Mouse (Mus musculus): ENCODE data around the gene Gm45021. TPM values are rescaled to one million over a fixed set of nuclear protein-coding genes. Genes with fewer than 3 reads are reported as not detected.
A peak's percentile ranks its signal among the peaks of the same experiment; 100 is the strongest.

Gene Gm45021
- polyA plus RNA-seq, 1 experiment from 2014 or later: not detected

DNA sequence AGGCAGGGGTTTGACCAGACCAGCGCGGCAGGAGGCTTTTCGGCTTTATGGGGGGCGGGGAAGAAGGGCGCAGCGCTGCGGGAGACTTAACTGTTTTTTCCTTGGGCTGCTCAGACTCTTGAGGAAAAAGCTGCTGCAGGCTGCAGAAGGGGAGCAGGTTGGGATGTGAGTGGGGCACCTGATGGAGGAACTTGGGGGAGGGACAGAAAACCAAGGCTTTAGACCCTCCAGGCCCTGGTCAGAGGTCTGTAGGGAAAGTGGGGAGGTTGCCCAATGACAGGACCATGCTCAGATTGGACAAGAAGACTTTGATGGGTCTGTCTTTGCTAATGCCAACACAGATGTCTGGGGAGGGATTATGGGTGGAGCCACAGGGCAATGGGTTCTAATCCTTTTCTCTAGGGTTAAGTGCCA, 38.1 kb downstream of the Gm45021 start:
- CTCF ChIA-PET: interaction anchor here (1.7 to 2.0 kb wide), 2 partner anchors 12 to 25 kb away, joined by 3 to 7 read pairs; no protein-coding TSS in a partner anchor
- in situ Hi-C loops (cut with MboI; ENCODE audit: low pct_unique_long_range_greater_than_20kb): loop anchor here (5.0 kb wide), 1 partner anchor 90 kb away; the partner anchor contains the start of gene Atp6v0e2
- TF ChIP-seq CTCF (IDR thresholded peaks at IDR 0.05): no peak
- ATAC-seq: peak; percentile 2
- DNase-seq (ENCODE audit: low read depth, low spot score): no peak
- no peaks in the 10 kb centered on the region for H3K27me3 ChIP-seq
- POLR2A ChIA-PET: interaction anchor here (0.5 to 4.5 kb wide), 10 partner anchors 9 to 330 kb away, joined by 3 to 24 read pairs (median 4); partner anchors contain the start of genes Gm44965, Repin1 and Zfp775

DNA sequence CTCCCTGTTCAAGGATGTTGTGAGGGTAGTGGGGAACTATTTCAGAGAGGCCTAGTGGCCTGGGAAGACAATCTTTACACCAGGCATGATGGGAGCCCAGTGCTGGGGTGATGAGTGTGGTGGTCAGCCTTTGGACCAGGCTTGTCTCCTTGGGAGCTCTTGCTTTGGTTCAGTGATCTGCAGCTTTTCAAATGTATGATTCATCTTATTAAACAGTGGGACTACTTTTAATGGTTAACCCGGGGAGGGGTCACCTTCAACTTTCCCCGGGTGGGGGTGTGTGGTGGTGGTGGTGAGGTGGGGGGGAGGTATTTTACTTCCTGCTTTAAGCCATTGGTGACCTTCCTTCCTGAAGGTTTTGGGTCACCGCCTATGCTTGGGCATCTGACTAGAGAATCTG, 39.0 kb downstream of the Gm45021 start:
- in situ Hi-C loops (cut with MboI; ENCODE audit: low pct_unique_long_range_greater_than_20kb): loop anchor here (5.0 kb wide), 1 partner anchor 91 kb away; the partner anchor contains the start of gene Atp6v0e2
- no peaks in the 10 kb centered on the region for H3K27me3 ChIP-seq
- ATAC-seq (peak; percentile 28), DNase-seq (ENCODE audit: low read depth, low spot score) (peak; percentile 79)
- POLR2A ChIA-PET: interaction anchor here (0.5 to 4.5 kb wide), 7 partner anchors 9 to 56 kb away, joined by 3 to 24 read pairs (median 5); partner anchors contain the start of genes Gm44965, Repin1 and Zfp775
- TF ChIP-seq CTCF (IDR thresholded peaks at IDR 0.05): no peak
- CTCF ChIA-PET: interaction anchor here (0.9 to 2.8 kb wide), 6 partner anchors 11 to 60 kb away, joined by 3 to 10 read pairs (median 4); partner anchors contain the start of gene Gimap8

DNA sequence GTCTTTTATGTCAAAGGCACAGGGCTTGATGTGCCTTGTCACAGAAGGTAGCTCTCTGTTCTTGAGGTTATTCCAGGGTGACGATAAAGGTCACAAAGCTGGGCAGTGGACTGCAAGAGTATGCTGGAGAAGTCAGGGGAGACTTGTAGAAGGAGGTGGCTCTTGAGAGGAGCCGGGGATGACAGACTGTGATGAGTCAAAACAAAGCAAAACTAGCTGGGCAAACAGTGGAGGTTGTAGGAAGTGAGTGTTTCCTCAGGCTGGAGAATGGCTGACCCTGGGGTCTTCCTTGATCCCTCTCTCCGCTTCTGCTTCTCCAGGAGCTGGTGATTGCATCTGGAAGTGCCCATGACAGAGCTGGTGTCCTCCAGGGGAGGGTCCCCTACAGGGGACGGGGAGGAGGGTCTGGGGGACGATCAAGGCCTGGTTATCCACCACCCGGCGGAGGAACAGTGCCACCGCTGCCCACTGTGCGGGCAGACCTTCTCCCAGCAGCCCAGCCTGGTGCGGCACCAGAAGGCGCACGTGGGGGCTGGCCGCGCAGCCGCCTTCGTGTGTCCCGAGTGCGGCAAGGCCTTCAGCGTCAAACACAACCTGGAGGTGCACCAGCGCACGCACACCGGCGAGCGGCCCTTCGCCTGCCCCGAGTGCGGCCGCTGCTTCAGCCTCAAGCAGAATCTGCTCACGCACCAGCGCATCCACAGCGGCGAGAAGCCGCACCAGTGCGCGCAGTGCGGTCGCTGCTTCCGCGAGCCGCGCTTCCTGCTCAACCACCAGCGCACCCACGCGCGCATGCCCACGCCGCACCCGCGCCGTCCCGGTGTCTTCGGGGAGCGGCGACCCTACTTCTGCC, 39.6 kb downstream of the Gm45021 start:
- CTCF ChIA-PET: interaction anchor here (0.9 to 2.8 kb wide), 5 partner anchors 11 to 61 kb away, joined by 3 to 10 read pairs (median 4); partner anchors contain the start of gene Gimap8
- ATAC-seq (peak; percentile 33), DNase-seq (ENCODE audit: low read depth, low spot score) (no peak)
- no peaks in the 10 kb centered on the region for H3K27me3 ChIP-seq
- POLR2A ChIA-PET: interaction anchor here (0.5 to 4.5 kb wide), 7 partner anchors 8 to 222 kb away, joined by 3 to 24 read pairs (median 3); partner anchors contain the start of genes Gm44965 and Repin1
- TF ChIP-seq CTCF (IDR thresholded peaks at IDR 0.05): no peak
- in situ Hi-C loops (cut with MboI; ENCODE audit: low pct_unique_long_range_greater_than_20kb): loop anchor here (5.0 kb wide), 1 partner anchor 92 kb away; the partner anchor contains the start of gene Atp6v0e2

GRCm38 (mm10) chr6:48629661-48630034, 40.2 kb downstream of the Gm45021 start:
- DNase-seq (ENCODE audit: low read depth, low spot score) (no peak), ATAC-seq (no peak)
- POLR2A ChIA-PET: interaction anchor here (0.5 to 4.5 kb wide), 5 partner anchors 13 to 222 kb away, joined by 3 to 24 read pairs (median 3); partner anchors contain the start of genes Gm44965 and Repin1
- H3K27me3 ChIP-seq: no peaks in the 10 kb centered on the region
- CTCF ChIA-PET: interaction anchor here (2.0 to 2.8 kb wide), 2 partner anchors 10 to 17 kb away, joined by 7 to 10 read pairs; partner anchors contain the start of gene Gimap8
- in situ Hi-C loops (cut with MboI; ENCODE audit: low pct_unique_long_range_greater_than_20kb): loop anchor here (5.0 kb wide), 1 partner anchor 92 kb away; the partner anchor contains the start of gene Atp6v0e2
- TF ChIP-seq CTCF (IDR thresholded peaks at IDR 0.05): no peak

DNA sequence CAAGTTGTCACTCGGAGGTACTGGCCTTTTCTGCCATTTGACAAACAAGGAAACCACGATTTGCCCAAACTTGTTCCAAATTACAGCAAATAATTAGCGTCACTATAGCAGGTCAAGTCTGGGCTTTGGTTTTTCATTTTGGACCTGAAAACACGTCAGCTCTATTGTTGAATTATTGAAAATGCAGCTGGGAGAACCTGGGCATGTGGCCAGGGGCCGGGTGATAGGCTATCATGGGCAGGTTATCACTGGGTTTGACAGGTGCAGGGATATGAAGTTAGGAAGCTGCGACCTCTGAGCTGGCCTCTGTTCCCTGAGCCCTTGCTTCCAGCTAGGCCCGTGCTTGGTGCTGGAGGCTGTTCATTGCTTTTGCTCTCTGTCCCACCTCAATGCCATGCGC, 41.4 kb downstream of the Gm45021 start:
- no peaks in the 10 kb centered on the region for H3K27me3 ChIP-seq
- ATAC-seq (no peak), DNase-seq (ENCODE audit: low read depth, low spot score) (no peak)
- ChIA-PET POLR2A (interaction anchor here (4.5 kb wide), 1 partner anchor 37 kb away, joined by 24 read pairs; the partner anchor contains the start of genes Gm44965 and Repin1), CTCF (interaction anchor here (2.8 kb wide), 1 partner anchor 16 kb away, joined by 10 read pairs; the partner anchor contains the start of gene Gimap8)
- no peak for TF ChIP-seq CTCF (IDR thresholded peaks at IDR 0.05)
- in situ Hi-C loops (cut with MboI; ENCODE audit: low pct_unique_long_range_greater_than_20kb): no loop called here

DNA sequence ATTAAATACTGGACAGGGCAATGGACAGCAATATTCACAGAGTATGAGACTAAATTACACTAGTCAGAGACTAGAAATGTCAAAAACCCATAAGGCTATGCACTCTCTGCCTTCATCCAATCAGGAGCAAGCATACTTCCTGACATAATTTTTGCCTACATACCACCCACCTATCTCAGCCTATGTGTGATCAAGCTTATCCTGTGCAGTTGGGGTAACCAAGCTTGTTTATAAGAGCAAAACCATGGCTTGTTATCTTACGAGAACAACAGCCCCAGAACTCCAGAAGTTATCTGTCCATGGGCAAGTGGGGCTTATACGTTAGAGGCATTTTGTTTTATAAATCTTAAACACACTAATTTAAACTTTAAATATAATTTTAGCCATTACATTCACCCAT, 45.7 kb downstream of the Gm45021 start:
- no peak for TF ChIP-seq CTCF (IDR thresholded peaks at IDR 0.05)
- ATAC-seq (no peak), DNase-seq (ENCODE audit: low read depth, low spot score) (no peak)
- ChIA-PET POLR2A (no interaction called here), CTCF (no interaction called here)
- in situ Hi-C loops (cut with MboI; ENCODE audit: low pct_unique_long_range_greater_than_20kb): no loop called here
- H3K27me3 ChIP-seq: no peaks in the 10 kb centered on the region

DNA sequence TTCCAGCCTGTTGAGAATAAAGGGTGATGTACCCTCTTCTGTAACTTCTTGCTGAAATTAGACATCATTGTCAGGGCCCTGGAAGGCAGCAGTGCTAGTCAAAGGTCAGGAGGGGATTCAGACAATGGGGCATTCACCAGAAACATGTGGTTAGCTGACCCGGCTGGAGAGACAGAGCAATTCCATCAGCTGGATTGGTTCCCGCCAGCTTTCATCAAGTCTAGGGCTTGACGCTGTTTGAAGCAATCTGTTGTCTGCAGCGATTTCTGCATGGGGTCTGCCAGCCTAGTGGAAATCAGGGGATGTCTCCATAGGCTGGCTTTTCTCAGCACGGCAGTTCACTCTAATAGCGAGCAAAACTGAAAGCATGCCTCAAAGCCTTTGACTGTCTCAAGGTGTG, 47.1 kb downstream of the Gm45021 start:
- H3K27me3 ChIP-seq: no peaks in the 10 kb centered on the region
- CTCF ChIA-PET: interaction anchor here (1.4 to 1.5 kb wide), 2 partner anchors 43 to 92 kb away, joined by 3 to 4 read pairs; partner anchors contain the start of genes Gm44965 and Repin1
- no peak for TF ChIP-seq CTCF (IDR thresholded peaks at IDR 0.05)
- DNase-seq (ENCODE audit: low read depth, low spot score): no peak
- ATAC-seq: no peak
- POLR2A ChIA-PET: interaction anchor here (1.0 to 1.7 kb wide), 3 partner anchors 9 to 43 kb away, joined by 3 to 4 read pairs (median 3); partner anchors contain the start of gene Repin1
- in situ Hi-C loops (cut with MboI; ENCODE audit: low pct_unique_long_range_greater_than_20kb): no loop called here

- POLR2A ChIA-PET: interaction anchor here (1.2 to 1.7 kb wide), 2 partner anchors 10 to 45 kb away, joined by 3 to 4 read pairs; partner anchors contain the start of gene Repin1
- no peaks in the 10 kb centered on the region for H3K27me3 ChIP-seq
- CTCF ChIA-PET: interaction anchor here (1.0 kb wide), 1 partner anchor 45 kb away, joined by 3 read pairs; the partner anchor contains the start of genes Gm44965 and Repin1
- TF ChIP-seq CTCF (IDR thresholded peaks at IDR 0.05): no peak
- in situ Hi-C loops (cut with MboI; ENCODE audit: low pct_unique_long_range_greater_than_20kb): no loop called here
- ATAC-seq (no peak), DNase-seq (ENCODE audit: low read depth, low spot score) (no peak)
These were observed 48.5 kb downstream of the Gm45021 start for GRCm38 (mm10) chr6:48637811-48638500.

DNA sequence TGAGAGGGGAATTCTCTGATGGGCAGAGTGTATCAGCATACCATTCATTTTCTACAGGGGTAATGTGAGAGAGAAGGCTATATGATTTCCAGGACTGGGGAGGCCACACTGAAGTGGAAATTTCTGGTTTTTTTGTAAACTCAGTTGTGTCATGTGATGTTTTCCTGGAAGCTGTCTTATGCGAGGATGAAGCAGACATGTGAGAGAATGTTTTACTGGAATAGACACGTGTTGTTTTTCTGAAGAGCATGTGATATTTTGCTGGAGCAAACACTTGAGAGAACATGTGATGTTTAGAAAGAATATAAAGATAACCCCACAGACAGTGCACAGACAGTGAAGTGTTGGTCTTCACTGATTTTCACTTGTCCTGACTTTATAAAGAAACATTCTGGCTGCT, 49.1 kb downstream of the Gm45021 start:
- in situ Hi-C loops (cut with MboI; ENCODE audit: low pct_unique_long_range_greater_than_20kb): no loop called here
- H3K27me3 ChIP-seq: no peaks in the 10 kb centered on the region
- DNase-seq (ENCODE audit: low read depth, low spot score) (no peak), ATAC-seq (no peak)
- TF ChIP-seq CTCF (IDR thresholded peaks at IDR 0.05): no peak
- POLR2A ChIA-PET: no interaction called here
- CTCF ChIA-PET: interaction anchor here (1.0 kb wide), 1 partner anchor 45 kb away, joined by 3 read pairs; the partner anchor contains the start of genes Gm44965 and Repin1

Data from Patski (cell line).